Mouse (Mus musculus) 3134 (cell line): Measurements from ENCODE around the gene Gpr19.

Experiments used
- DNase-seq: peaks from one replicate; pipeline ENCODE4 v3.0.0-alpha.2; 2011; ENCODE audit warnings: low spot score; ENCODE audit not compliant: insufficient read length; ENCODE audit errors: extremely low read depth

Gene Gpr19

DNA sequence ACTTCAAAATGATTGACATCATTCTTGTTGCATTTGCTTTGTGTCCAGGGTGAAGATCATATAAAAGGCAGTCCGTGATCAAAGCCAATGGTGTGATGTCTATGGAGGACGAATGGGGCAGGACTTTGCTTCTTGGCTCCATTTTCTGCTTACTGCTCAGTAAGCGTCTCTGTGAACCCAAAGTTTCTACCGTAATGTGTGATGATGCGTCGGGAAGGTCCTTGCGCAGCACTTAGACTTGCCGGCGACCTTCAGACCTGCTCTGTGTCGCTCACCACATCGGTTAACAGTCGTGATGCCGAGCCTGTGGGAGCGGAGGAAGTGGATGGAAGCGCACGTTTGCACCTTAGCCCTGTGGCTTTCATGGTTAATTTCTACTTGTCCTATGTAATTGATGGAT is 42.5 kb downstream of the Gpr19 start:
- DNase-seq, result no peak

DNA sequence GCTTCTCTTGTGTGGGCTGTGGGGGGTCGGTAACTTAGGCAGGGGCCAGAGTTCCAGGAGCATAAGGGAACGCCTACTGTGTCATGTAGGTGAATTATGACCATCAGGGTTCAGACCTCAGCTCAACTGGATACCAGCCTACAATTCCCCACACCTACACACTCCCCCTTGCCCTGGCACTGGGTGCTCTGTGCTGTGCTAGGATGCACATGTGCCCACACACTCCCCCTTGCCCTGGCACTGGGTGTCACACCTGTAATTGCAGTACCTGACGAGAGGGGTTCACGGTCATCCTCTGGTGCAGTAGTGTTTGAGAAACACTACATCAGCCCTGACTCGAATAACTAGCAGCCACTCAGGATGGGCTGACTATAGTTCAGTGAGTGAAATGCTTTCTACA is 43.6 kb downstream of the Gpr19 start:
- DNase-seq, result no peak

DNA sequence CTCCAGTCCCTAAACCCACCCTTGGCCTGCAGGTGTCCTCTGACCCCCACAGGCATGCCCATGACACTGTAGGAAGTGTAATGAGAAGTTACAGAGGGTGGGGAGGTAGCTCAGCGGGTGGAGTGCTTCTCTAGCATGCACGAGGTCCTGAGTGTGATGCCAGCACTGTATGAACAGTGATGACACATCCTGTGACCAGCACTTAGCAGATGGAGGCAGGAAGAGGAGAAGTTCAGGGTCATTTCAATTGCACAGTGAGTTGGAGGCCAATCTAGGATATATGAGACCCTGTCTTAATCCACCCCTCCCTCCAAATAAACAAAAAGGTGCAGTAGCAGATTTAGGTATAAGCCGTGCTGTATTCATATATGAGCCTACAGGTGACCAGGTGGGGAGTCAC is 48.4 kb downstream of the Gpr19 start:
- DNase-seq, result no peak

DNA sequence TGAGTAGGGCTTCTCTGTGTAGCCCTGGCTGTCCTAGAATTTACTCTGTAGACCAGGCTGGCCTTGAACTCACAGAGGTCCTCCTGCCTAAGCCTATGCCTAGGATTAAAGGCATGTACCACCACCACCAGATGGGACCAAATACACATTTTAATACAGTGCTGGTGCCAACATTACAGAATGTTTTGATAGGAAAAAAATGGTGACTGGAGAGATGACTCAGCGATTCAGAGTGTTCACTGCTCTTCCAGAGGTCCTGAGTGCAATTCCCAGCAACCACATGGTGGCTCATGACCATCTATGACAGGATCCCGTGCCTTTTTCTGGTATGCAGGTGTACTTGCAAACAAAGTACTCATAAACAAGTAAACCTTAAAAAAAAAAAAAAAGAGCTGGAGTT is 48.9 kb downstream of the Gpr19 start:
- peak; percentile 36 for DNase-seq

DNA sequence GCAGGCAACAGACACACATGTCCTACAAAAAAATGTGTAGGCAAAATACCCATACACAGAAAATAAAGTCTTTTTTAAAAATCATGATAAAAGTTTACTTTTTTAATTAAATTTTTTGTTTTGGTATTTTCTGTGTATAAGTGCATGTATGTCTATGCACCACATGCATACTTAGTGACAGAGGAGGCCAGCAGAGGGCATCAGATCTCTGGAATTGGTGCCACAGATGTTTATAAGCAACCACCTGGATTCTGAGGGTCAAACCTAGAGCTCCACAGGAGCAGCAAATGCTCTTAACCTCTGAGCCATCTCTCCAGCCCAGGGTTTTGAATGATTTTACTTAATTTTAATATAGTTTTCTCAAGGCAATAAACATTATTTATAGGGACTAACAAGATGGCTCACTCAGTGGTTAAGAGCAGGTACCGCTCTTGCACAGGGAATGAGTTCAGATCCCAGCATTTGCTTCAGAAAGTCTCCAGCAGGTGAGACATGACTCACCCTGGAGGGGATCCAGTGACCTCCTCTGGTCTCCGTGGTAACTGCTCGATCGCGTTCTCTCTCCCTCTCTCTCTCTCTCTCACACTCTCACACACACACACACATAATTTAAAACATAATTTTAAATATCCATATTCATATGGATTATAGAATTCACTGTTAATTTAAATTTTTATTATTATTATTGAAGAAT is 50.0 kb downstream of the Gpr19 start:
- DNase-seq, result no peak

DNA sequence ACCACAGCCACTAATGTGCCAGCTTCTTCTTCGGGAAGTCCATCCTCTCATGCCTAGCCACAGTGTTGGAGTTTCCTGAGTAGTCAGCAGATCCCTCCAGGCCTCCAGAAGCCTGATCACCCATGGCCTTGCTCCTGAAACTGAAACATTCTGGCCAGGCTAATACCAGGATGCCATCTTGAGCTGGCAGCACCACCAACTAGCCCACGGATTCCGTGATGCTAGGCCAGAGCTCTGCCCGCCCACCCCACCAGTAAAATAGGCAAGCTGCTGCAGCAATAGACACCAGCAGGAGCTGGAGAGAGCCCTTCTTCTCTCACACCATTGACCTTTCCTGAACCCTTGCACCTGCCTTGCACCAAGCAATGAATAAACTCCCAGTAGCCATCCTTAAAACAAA is 50.8 kb downstream of the Gpr19 start:
- DNase-seq, result no peak

DNA sequence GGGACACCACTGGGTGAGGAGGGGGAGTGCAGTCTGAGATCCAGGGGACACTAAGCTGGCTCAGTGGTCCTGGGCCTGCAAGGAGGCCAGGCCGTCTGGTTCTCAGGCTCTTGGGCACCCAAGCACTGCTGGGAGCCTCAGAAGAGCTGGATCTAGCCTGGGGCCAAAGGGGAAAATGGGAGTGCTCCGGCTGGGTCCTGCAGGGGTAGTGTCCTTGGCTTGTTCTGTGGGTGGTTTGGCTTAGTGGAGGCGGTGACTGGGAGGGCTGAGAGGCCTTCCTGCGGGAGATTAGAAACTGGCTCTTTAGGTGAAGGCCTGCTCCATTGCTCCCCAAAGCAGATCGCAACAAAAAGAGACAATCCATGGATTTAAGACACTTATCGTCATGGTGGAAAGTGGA is 52.1 kb downstream of the Gpr19 start:
- DNase-seq, result no peak

DNA sequence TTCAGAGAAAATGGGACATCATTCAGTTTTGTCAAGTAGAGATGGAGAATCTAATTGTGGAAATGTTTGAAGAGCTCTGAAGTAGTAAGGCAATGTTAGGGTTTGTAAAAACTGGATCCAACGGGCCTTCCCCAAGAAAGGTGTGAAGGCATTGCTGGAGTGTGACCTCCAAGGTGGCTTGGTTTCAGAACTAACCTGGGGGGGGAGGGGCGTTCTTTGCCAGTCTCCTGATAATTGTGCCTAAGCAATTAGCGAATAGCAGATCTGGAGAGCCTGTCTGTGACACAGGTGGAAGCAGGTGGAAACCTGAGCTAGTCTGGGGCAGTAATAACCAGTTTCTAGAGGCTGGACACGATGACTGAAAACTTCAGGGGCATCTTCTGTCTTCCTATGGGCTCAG is 52.7 kb downstream of the Gpr19 start:
- no peak for DNase-seq

DNA sequence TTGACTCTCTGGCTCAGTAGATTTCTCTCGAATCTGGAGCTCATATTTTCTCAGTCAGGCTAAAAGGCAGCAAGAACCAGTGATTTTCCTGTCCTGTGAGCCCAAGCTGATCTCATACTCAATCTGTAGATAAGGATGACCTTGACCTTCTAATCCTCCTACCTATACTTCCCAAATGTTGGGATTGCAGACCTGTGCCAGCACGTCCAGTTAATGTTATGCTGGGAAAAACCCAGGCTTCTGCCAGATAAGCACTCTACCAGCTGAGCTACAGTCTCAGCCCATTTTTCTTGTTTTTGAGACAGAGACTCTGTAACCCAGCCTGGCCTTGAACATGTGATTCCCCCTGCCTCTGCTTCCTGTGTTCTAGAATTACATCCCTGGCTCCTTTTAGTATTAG is 58.0 kb downstream of the Gpr19 start:
- DNase-seq, result no peak

DNA sequence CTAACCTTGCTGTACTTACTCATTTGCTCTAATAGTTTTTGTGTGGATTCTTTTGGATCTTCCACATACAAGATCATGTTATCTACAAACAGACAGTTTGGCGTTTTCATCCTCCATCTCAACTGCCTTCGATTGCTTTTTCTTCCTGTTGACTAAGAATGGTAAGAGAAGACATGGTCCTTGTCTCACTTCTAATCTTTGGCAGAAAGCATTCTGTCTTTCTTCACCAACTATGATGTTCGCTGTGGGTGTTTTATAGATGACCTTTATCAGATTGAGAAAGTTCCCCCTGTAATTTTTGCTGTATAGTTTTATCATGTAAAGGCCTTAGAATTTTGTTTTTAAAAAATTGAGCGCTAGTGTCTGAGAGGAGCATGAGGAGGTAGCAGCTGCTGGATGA is 60.3 kb downstream of the Gpr19 start:
- no peak for DNase-seq

DNA sequence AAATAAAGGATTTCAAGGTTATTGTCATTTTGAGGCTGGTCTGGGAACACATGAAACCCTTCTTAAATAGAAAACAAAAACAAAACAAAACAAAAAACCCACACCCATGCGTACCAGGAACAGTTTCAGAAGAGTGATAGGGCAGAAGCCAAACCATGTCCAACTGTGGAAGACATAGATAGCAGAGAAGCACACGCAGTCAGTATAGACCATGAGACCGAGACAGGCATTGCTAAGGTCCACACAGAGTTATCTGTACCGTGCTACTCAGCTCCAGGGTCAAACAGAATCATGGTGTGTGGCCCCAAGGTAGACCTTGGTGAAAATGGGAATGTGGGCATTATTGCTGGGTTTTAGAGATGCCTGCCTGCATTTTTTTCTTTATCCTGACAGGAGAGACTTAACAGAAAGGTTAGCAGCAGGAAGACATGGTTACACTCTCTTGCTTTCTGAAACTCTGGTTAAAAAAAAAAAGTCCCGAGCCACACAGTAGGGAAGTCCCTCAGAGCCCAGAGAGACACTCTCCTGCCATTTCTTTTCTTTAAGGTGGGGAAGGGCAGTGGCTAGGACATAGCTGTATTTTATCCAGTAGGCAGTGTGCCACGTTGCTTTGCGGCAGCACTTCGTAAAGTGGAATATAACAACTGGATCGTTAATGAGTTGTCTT is 63.7 kb downstream of the Gpr19 start:
- DNase-seq, result no peak

DNA sequence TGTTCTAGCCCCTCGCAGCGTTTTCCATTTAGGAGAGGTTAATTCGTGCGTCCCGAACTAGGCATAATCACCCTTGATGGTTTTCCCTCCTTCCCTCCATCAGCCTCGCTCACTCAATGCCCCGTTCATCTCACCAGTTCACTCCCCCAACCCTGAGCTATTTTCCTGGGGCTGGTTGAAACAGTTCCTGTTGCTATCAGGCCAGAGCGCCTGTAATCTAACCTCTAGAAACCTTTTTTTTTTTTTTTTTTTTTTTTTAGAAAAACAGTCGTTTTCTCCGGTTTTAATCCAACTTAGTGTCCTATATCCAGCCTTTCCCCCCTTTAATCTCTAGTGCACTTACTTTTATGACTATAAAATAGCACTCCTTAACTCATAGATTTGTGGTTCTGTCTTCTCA is 67.6 kb downstream of the Gpr19 start:
- no peak for DNase-seq

DNA sequence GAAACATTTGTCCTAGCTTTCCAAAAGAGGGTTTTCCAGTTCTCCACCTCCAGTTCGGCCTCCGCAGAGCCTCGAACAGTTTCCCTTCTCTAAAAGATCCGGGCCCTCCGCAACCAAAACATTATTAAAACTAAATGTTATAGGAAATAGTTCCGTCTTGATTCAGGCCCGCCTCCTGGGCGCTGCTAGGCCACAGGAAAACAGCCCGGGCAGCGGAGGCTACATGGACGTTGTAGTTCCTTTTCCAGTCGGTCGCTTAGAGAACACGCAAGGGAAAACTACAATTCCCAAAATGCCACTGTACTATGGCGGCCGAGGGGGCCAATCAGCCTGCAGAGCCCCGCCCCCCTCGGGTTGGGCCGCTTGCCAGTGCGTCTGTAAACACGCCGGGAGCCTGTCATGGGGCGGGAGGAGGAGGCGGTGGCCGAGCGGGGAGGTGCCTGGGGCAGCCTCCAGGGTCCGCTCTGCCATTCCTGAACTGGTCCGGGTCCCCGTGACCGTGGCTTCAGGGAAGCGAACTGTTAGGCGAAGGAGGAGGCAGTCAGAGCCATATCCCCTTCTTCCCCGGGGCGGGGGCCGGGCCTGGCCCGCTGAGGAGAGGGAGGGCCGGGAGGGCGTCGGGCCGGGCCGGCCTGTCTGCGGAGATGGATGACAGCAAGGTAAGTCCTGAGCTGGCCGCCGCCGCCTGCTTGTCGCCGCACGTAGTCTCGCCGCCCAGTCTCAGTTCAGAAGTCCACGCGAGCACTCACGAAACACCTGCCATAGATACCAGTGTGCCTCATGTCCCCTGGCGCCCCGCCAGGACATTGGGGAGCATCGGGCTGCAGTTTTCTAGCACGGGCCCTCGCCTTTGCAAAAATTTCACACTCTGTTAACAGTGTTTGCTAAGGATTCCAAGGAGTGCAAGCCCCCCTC is 68.3 kb downstream of the Gpr19 start, which contains the start of gene Crebl2:
TSS of gene Crebl2 (plus strand) at position 369 of the 915 bp plus-strand sequence.
- peak; percentile 100 for DNase-seq

DNA sequence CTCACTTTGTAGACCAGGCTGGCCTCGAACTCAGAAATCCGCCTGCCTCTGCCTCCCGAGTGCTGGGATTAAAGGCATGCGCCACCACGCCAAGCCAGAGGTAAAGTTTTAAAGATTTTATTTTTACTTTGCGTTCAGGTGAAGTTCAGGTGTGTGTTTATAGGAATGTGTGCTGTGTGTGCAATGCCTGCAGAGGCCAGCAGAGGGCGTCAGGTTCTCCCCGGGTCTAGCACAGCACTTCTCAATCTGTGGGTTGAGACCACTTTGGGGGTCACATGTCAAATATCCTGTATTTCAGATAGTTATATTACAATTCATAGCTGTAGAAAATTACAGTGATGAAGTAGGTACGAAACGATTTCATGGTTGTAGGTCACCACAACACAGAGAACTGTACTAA is 75.5 kb downstream of the Gpr19 start:
- no peak for DNase-seq

DNA sequence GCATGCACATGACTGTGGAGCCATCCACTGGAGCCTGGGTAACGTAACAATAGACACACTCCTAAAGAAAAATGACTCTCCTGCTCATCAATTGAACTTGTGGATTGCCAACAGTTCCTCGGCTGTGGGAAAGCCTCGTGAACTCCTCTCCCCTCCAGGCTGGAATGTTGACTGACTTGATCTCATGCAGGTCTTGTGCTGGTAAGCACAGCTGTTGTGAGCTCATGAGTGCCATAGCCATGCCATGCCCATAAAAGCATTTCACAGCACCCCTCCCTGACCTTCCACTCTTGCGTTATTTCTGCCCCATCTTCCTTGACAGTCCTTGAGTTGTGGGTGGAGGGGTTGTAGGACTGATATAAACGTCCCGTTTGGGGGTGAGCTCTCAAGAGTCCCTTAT is 78.0 kb downstream of the Gpr19 start:
- no peak for DNase-seq

DNA sequence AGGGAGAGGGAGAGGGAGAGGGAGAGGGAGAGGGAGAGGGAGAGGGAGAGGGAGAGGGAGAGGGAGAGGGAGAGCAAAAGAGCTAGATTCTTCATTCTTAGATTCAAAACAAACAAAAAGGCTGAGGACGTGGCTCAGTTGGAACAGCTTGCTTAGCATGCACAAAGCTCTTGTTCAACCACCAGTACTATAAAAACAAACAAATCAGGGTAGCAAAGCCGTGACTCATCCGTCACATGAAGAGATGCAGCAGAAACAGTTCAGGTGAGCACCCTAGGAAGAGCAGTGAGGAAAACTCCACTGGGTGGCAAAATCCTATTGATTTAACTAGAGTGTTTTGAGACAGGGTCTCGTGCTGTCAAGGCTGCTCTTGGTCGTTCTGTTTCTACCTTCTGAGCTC is 78.6 kb downstream of the Gpr19 start:
- DNase-seq, result peak; percentile 57
